Mouse (Mus musculus) heart, adult 2 months (tissue): ENCODE results near the gene Akap2.

Experiments
- CTCF ChIP-seq: fragments of 200-600 bp; IDR thresholded peaks from 2 replicates; pipeline ENCODE4 v1.8.1; 2022; ENCODE audit warnings: antibody characterized with exemption, mild to moderate bottlenecking, moderate library complexity
- EP300 ChIP-seq: fragments of 200-500 bp; IDR thresholded peaks from 2 replicates; pipeline ENCODE4 v1.6.1; 2011; ENCODE audit warnings: low read depth, low read length, control low read depth; ENCODE audit not compliant: insufficient read depth
- POLR2A ChIP-seq: fragments of 200-500 bp; IDR thresholded peaks from 2 replicates; pipeline ENCODE4 v1.6.1; 2011; ENCODE audit warnings: mild to moderate bottlenecking, low read depth, low read length, control low read depth; ENCODE audit not compliant: insufficient read depth

DNA sequence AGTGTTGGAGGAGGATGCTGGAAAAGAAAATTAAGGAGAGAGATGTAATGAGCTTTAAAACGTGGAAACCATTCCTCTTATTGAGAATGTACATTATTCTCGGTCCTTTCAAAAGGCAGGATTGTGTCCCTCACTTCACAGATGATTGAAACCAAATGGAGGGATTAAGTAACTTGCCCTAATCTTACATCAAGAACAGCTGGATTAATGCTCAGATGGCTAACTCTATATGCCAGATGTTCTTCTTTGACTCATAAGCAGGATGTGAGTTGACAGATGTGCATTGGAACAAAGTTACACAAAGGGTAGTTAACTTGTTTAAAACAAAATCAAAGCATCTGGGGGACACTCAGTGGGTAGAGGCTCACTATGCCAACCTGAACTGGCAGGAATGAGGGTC lies 189.3 kb downstream of the Akap2 start:
- TF ChIP-seq CTCF = no peak
- TF ChIP-seq POLR2A = no peak
- TF ChIP-seq EP300 = no peak
